Mouse (Mus musculus): ENCODE measurements around the gene Cacna2d3. TPM values are rescaled to one million over a fixed set of nuclear protein-coding genes. Genes with fewer than 3 reads are reported as not detected.

Gene Cacna2d3
- total and polyA plus RNA-seq, 3 experiments = not detected

DNA sequence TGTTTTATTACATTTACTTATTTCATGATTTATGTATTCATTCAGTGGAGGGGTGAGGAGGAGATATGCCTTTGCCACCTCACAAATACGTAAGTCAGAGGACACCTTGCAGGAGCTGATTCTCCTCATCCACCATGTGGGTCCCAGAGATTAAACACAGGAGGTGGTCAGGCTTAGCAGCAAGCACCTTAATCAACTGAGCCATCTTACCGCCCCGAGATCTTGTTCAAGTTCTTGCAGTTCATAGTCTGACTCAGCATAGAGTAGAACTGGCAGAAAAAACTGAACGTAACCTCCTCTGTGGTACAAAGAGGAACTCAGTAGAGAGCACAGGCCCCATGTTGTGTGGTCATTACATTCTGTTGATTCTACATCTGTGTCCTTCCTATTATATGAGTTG is 8.6 kb upstream of the Cacna2d3 start:
- no peak for DNase-seq (ENCODE audit: extremely low read depth)
- Histone ChIP-seq H3K36me3 (replicated peaks in 1 of 2; ENCODE audit: control insufficient read depth in 1 of 2, insufficient read depth in 1 of 2, low read length in 1 of 2) (no peaks in the 10 kb centered on the region), H3K4me2 (ENCODE audit: insufficient read depth, low read depth, poor library complexity, severe bottlenecking) (no peak overlapping the region), H3K4me1 (ENCODE audit: control insufficient read depth in 1 of 2, insufficient read depth in 2 of 2) (no peaks in the 10 kb centered on the region), H3K4me3 (replicated peaks in 1 of 3; ENCODE audit: low read depth in 2 of 3, low read length in 2 of 3, poor library complexity in 1 of 3) (no peak overlapping the region), H3K9ac (ENCODE audit: insufficient read depth, low read depth) (no peak overlapping the region), H3K9me3 (replicated peaks; ENCODE audit: low read length) (no peaks in the 10 kb centered on the region), H3K27me3 (replicated peaks) (peaks cover 50% of the 10 kb centered on the region), H3K27ac (ENCODE audit: insufficient read depth, low read depth) (no peak overlapping the region), H3K79me2 (replicated peaks; ENCODE audit: control insufficient read depth, extremely low read depth, insufficient read depth, poor library complexity, severe bottlenecking) (no peaks in the 10 kb centered on the region)
- in situ Hi-C loops (cut with MboI; ENCODE audit: low pct_ligation_motif_present, low pct_unique_long_range_greater_than_20kb, low sequenced_read_pairs) (no loop called here), dilution Hi-C loops (cut with MboI; ENCODE audit: extremely low pct_ligation_motif_present, extremely low pct_unique_long_range_greater_than_20kb, low sequenced_read_pairs) (no loop called here)
- no peak for TF ChIP-seq CHD1 (IDR thresholded peaks at IDR 0.05; ENCODE audit: low read depth, low read length)
- TF ChIP-seq RAD21 (IDR thresholded peaks at IDR 0.05; ENCODE audit: low read depth, low read length) = no peak
- TF ChIP-seq KAT2A (IDR thresholded peaks at IDR 0.05; ENCODE audit: insufficient replicate concordance, low read length) = no peak
- no peak for TF ChIP-seq HCFC1 (IDR thresholded peaks at IDR 0.05; ENCODE audit: low read depth, low read length)
- no peak for TF ChIP-seq POLR2A (IDR thresholded peaks at IDR 0.05; ENCODE audit: low read depth, low read length)
- no peak for TF ChIP-seq ZKSCAN1 (IDR thresholded peaks at IDR 0.05; ENCODE audit: borderline replicate concordance, low read depth, low read length)
- TF ChIP-seq PAX5 (IDR thresholded peaks at IDR 0.05; ENCODE audit: low read length) = no peak
- no peak for TF ChIP-seq MAFK (IDR thresholded peaks at IDR 0.05; ENCODE audit: insufficient replicate concordance, low read length)

DNA sequence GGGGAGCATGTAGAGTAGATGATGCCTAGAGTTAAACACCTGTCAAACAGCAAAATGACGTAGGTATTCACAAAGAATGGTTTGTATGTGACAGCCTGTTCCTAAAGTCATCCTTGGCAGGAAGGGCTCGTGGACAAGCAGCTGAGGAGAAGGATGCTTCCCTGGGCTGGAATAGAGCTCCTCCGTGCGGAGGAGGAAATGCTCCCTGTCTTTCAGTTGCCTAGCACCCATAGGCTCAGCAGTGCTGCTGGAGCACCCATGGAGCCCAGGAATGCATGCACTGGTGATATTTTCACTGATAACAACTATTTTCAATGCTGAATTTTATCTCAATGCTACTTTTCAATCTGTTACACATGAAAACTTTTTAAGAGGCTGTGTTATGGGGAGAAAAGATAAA is 7.3 kb upstream of the Cacna2d3 start:
- Histone ChIP-seq H3K9ac (ENCODE audit: insufficient read depth, low read depth) (no peak overlapping the region), H3K36me3 (replicated peaks in 1 of 2; ENCODE audit: control insufficient read depth in 1 of 2, insufficient read depth in 1 of 2, low read length in 1 of 2) (no peaks in the 10 kb centered on the region), H3K27ac (ENCODE audit: insufficient read depth, low read depth) (no peak overlapping the region), H3K9me3 (replicated peaks; ENCODE audit: low read length) (no peaks in the 10 kb centered on the region), H3K4me3 (replicated peaks in 1 of 3; ENCODE audit: low read depth in 2 of 3, low read length in 2 of 3, poor library complexity in 1 of 3) (no peak overlapping the region), H3K79me2 (replicated peaks; ENCODE audit: control insufficient read depth, extremely low read depth, insufficient read depth, poor library complexity, severe bottlenecking) (no peaks in the 10 kb centered on the region), H3K4me2 (ENCODE audit: insufficient read depth, low read depth, poor library complexity, severe bottlenecking) (no peak overlapping the region), H3K27me3 (replicated peaks) (peaks cover 47% of the 10 kb centered on the region), H3K4me1 (ENCODE audit: control insufficient read depth in 1 of 2, insufficient read depth in 2 of 2) (no peaks in the 10 kb centered on the region)
- in situ Hi-C loops (cut with MboI; ENCODE audit: low pct_ligation_motif_present, low pct_unique_long_range_greater_than_20kb, low sequenced_read_pairs) (no loop called here), dilution Hi-C loops (cut with MboI; ENCODE audit: extremely low pct_ligation_motif_present, extremely low pct_unique_long_range_greater_than_20kb, low sequenced_read_pairs) (no loop called here)
- no peak for TF ChIP-seq MEF2A (IDR thresholded peaks at IDR 0.05; ENCODE audit: borderline replicate concordance, low read depth, low read length)
- TF ChIP-seq JUND (conservative IDR thresholded peaks at IDR 0.05; ENCODE audit: low read depth, low read length) = no peak
- no peak for DNase-seq (ENCODE audit: extremely low read depth)

DNA sequence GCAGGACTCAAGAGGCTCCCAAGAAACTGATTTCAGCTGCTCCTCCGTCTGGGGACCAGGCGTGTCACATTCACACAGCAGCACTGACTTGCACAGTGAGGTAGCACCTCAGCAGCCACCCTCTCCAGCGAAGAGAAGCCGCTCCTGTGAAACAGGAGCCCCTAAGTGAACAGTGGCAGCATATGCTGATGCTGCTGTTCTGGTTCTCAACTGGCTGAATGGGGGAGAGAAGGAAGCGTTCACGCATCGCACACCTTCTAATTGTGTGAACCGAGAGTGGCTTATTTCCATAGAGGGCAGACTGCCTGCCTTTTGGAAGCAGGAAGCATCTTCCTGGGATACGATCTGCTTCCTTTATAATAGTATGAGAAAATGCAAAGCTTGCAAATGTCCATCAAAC is 5.9 kb upstream of the Cacna2d3 start:
- Histone ChIP-seq H3K4me3 (replicated peaks in 1 of 3; ENCODE audit: low read depth in 2 of 3, low read length in 2 of 3, poor library complexity in 1 of 3) (no peak overlapping the region), H3K4me2 (ENCODE audit: insufficient read depth, low read depth, poor library complexity, severe bottlenecking) (no peak overlapping the region), H3K27ac (ENCODE audit: insufficient read depth, low read depth) (no peak overlapping the region), H3K9me3 (replicated peaks; ENCODE audit: low read length) (peaks cover 3% of the 10 kb centered on the region), H3K9ac (ENCODE audit: insufficient read depth, low read depth) (no peak overlapping the region), H3K4me1 (ENCODE audit: control insufficient read depth in 1 of 2, insufficient read depth in 2 of 2) (no peaks in the 10 kb centered on the region), H3K27me3 (replicated peaks) (peaks cover 42% of the 10 kb centered on the region), H3K79me2 (replicated peaks; ENCODE audit: control insufficient read depth, extremely low read depth, insufficient read depth, poor library complexity, severe bottlenecking) (no peaks in the 10 kb centered on the region), H3K36me3 (replicated peaks in 1 of 2; ENCODE audit: control insufficient read depth in 1 of 2, insufficient read depth in 1 of 2, low read length in 1 of 2) (no peaks in the 10 kb centered on the region)
- dilution Hi-C loops (cut with MboI; ENCODE audit: extremely low pct_ligation_motif_present, extremely low pct_unique_long_range_greater_than_20kb, low sequenced_read_pairs) (no loop called here), in situ Hi-C loops (cut with MboI; ENCODE audit: low pct_ligation_motif_present, low pct_unique_long_range_greater_than_20kb, low sequenced_read_pairs) (no loop called here)
- TF ChIP-seq RCOR1 (conservative IDR thresholded peaks at IDR 0.05; ENCODE audit: low read depth, low read length) = no peak
- no peak for TF ChIP-seq CHD1 (IDR thresholded peaks at IDR 0.05; ENCODE audit: low read depth, low read length)
- TF ChIP-seq USF2 (conservative IDR thresholded peaks at IDR 0.05; ENCODE audit: low read depth, low read length) = no peak
- no peak for TF ChIP-seq KAT2A (IDR thresholded peaks at IDR 0.05; ENCODE audit: insufficient replicate concordance, low read length)
- no peak for TF ChIP-seq POLR2AphosphoS2 (IDR thresholded peaks at IDR 0.05; ENCODE audit: low read depth, low read length)
- TF ChIP-seq TCF12 (IDR thresholded peaks at IDR 0.05; ENCODE audit: low read depth, low read length) = no peak
- no peak for TF ChIP-seq NELFE (IDR thresholded peaks at IDR 0.05; ENCODE audit: low read depth, low read length)
- no peak for TF ChIP-seq E2F4 (IDR thresholded peaks at IDR 0.05; ENCODE audit: insufficient replicate concordance, low read depth, low read length)
- TF ChIP-seq MAX (IDR thresholded peaks at IDR 0.05; ENCODE audit: low read length) = no peak
- no peak for TF ChIP-seq PAX5 (IDR thresholded peaks at IDR 0.05; ENCODE audit: low read length)
- DNase-seq (ENCODE audit: extremely low read depth) = no peak

All from CH12.LX (cell line).